Mouse (Mus musculus) liver, embryonic 11.5 days (tissue): ENCODE measurements around the gene Cby1. TPM values are rescaled to one million over a fixed set of nuclear protein-coding genes. Genes with fewer than 3 reads are reported as not detected.

ENCODE experiments used
- ATAC-seq: fragments of 200-750 bp; cut with Nextera tagmentation; replicated peaks from 2 replicates; pipeline ENCODE4 v1.8.0; 2017; ENCODE audit warnings: moderate number of reproducible peaks, mild to moderate bottlenecking, moderate TSS enrichment, moderate library complexity; ENCODE audit not compliant: low FRiP score
- DNase-seq: peaks from one replicate; pipeline ENCODE4 v3.0.0-alpha.2; 2017; ENCODE audit warnings: low spot score
- H3K27ac ChIP-seq: fragments of 300-500 bp; sonication (generic); 2 replicates; pipeline ENCODE4 v1.5.1; 2014; ENCODE audit warnings: mild to moderate bottlenecking, low read depth, low read length, control low read depth
- H3K27me3 ChIP-seq: fragments of 300-500 bp; sonication (generic); replicated peaks from 2 replicates; pipeline ENCODE4 v1.6.1; 2014; ENCODE audit warnings: low read length, mixed read lengths; ENCODE audit not compliant: control insufficient read depth, insufficient read depth
- H3K36me3 ChIP-seq: fragments of 300-500 bp; sonication (generic); 2 replicates; pipeline ENCODE4 v1.6.1; 2014; ENCODE audit warnings: mild to moderate bottlenecking, low read length, moderate library complexity, mixed read lengths; ENCODE audit not compliant: control insufficient read depth, insufficient read depth
- H3K4me1 ChIP-seq: fragments of 300-500 bp; sonication (generic); replicated peaks from 2 replicates; pipeline ENCODE4 v1.6.1; 2014; ENCODE audit warnings: low read length, mixed read lengths; ENCODE audit not compliant: control insufficient read depth, insufficient read depth
- H3K4me2 ChIP-seq: fragments of 300-500 bp; sonication (generic); 2 replicates; pipeline ENCODE4 v1.6.1; 2014; ENCODE audit warnings: mild to moderate bottlenecking, control low read depth, moderate library complexity
- H3K4me3 ChIP-seq: fragments of 300-500 bp; sonication (generic); 2 replicates; pipeline ENCODE4 v1.5.1; 2014; ENCODE audit warnings: low read depth, low read length, control low read depth
- H3K9ac ChIP-seq: fragments of 300-500 bp; sonication (generic); 2 replicates; pipeline ENCODE4 v1.6.1; 2014; ENCODE audit warnings: low read depth, low read length, control low read depth
- H3K9me3 ChIP-seq: fragments of 300-500 bp; sonication (generic); 2 replicates; pipeline ENCODE4 v1.6.1; 2016; ENCODE audit warnings: low read length, inconsistent platforms, mixed read lengths; ENCODE audit not compliant: control insufficient read depth
- WGBS: fragments of 180-500 bp; shearing (Covaris S2); extraction: QIAGEN DNeasy Blood & Tissue Kit; methylation state at CpG from one replicate; pipeline ENCODE4 v1.1.7; 2014; 5-methylcytosine and 5-hydroxymethylcytosine counted together
- polyA plus RNA-seq: library from polyadenylated mRNA; unstranded; fragments of >200 nt; fragmentation: Nextera tagmentation; extraction: Ambion mirVana; gene quantifications from 2 replicates; pipeline ENCODE4 v1.2.1, GENCODE M21; 2014

Gene Cby1
- 32.9 and 34.1 TPM in 2 replicates for polyA plus RNA-seq

DNA sequence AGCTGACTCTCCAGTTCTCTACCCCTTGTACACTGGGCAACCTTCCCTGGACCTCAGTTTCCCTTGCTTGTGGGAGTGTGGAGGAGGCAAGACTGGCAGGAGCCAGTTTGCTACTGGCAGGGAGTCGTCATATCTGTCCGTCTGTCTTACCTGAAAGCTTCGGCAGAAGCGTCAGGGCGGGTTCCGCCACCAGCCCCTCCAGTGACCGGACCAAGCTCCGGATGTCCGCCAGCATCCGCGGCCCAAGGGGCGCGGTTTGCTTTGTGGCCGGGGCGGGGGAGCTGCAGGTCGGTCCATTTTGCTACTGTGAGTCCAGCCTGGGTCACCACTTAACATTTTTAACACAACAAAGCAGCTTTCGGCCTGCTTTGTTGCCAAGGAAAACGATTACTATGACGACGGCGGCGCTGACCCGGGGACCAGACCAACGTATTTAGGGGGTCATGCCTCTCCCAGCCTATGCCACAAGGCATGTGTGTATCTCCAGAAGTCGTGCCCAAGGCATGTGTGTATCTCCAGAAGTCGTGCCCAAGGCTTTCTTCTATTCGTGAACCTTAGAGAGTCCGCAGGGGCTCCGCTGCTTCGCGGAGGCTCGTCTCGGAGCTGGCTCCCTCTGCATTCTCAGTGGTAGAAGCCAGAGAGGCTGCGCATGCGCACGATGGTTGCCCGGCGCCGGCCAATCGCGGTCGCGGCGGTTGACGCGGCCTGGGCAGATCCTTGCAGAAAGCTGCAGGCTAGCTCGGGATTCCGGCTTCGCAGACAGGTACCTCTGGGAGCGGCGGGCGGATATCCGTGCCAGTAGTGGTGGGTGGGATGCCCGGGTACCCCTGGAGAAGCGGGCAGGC lies at the start of gene Cby1, which contains the start of gene Fam227a:
Gene Cby1 (plus strand): TSS at position 669 of the 845 bp plus-strand sequence.
Gene Fam227a (minus strand): TSS at position 426 of the 845 bp plus-strand sequence.
- DNase-seq = peak; percentile 98
- H3K9me3 ChIP-seq = no peaks in the 10 kb centered on the region
- H3K4me3 ChIP-seq = peak within 1 kb of the TSS; percentile 81
- no peaks in the 10 kb centered on the region for H3K36me3 ChIP-seq
- under 1% methylated on average over 55 of the region's 55 CpGs for WGBS
- H3K4me2 ChIP-seq = peak within 1 kb of the TSS; percentile 92
- ATAC-seq = peak; percentile 84
- H3K9ac ChIP-seq = peak within 1 kb of the TSS; percentile 82
- H3K27ac ChIP-seq = peak within 1 kb of the TSS; percentile 87
- peaks cover 4% of the 10 kb centered on the region for H3K4me1 ChIP-seq
- no peaks in the 10 kb centered on the region for H3K27me3 ChIP-seq

DNA sequence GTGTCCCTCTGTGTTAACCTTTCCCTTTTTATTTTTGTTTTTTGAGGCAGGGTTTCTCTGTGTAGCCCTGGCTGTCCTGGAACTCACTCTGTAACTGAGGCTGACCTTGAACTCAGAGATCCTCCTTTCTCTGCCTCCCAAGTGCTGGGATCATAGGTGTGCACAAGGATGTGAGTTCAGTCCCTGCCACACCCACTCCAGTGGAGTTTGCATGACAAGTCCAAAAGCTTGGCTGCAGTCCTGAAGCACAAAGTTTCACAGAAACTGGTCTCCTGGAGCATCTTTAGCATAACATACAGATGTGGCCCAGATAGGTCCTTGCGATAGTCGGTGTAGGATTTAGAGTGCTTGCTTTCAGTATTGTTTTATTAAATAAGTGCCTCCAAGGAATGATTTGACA lies 49.8 kb upstream of the Cby1 start:
- H3K9ac ChIP-seq = no peak overlapping the region
- 89% methylated on average over 2 of the region's 2 CpGs for WGBS
- H3K27ac ChIP-seq = no peak overlapping the region
- no peak overlapping the region for H3K4me2 ChIP-seq
- H3K9me3 ChIP-seq = peaks cover under 1% of the 10 kb centered on the region; the same call in 1 of the 2 replicates
- no peak overlapping the region for H3K4me3 ChIP-seq
- ATAC-seq (no peak), DNase-seq (no peak)
- no peaks in the 10 kb centered on the region for H3K4me1 ChIP-seq
- peaks cover 12% of the 10 kb centered on the region for H3K27me3 ChIP-seq
- H3K36me3 ChIP-seq = no peaks in the 10 kb centered on the region

DNA sequence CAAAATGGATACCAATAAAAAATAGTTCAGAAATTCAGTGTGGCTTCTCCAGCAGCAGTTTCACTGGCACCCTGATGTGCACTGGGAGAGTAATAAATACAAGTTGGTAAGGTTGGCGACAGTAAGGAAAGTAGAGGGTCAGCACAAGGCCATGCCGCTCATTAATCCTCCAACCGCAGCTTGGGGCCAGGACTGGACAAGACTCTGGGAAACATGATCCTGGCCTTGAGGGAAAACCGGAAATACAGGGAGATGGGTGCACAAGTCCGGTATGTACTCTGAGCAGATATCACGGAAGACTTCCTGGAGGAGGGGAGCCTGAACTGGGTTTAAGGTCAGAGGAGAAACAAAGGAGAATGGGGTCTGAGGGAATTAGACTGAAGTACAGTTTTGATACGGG lies 43.5 kb upstream of the Cby1 start:
- H3K9me3 ChIP-seq = no peaks in the 10 kb centered on the region
- no peak for DNase-seq
- H3K36me3 ChIP-seq = no peaks in the 10 kb centered on the region
- no peaks in the 10 kb centered on the region for H3K27me3 ChIP-seq
- no peak overlapping the region for H3K4me2 ChIP-seq
- ATAC-seq = no peak
- no peak overlapping the region for H3K4me3 ChIP-seq
- H3K4me1 ChIP-seq = peaks cover 6% of the 10 kb centered on the region; the same call in 1 of the 2 replicates
- WGBS = 75% methylated on average over 7 of the region's 7 CpGs
- H3K27ac ChIP-seq = no peak overlapping the region
- no peak overlapping the region for H3K9ac ChIP-seq

DNA sequence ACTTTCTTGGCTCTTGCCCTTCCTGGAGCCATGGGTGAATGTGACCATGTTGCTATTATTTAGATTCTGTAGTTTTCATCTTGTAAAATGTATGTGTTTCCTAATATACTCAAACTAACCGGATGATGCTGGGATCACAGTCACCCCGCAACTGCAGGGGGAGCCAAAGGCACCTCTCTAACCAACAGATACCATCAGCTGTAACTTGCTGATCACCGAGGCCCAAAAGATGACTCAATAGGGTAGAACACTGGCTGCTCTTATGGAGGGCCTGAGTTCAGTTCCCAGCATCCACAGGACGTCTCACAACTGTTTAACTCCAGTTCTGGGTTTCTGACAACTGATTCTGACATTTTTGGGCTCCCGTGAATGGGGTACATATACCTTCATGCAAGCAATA lies 42.3 kb upstream of the Cby1 start:
- no peak overlapping the region for H3K27ac ChIP-seq
- H3K4me3 ChIP-seq = no peak overlapping the region
- DNase-seq (no peak), ATAC-seq (no peak)
- 72% methylated on average over 5 of the region's 5 CpGs for WGBS
- peaks cover 6% of the 10 kb centered on the region; the same call in 1 of the 2 replicates for H3K4me1 ChIP-seq
- no peak overlapping the region for H3K9ac ChIP-seq
- H3K27me3 ChIP-seq = no peaks in the 10 kb centered on the region
- no peaks in the 10 kb centered on the region for H3K36me3 ChIP-seq
- H3K4me2 ChIP-seq = no peak overlapping the region
- no peaks in the 10 kb centered on the region for H3K9me3 ChIP-seq

DNA sequence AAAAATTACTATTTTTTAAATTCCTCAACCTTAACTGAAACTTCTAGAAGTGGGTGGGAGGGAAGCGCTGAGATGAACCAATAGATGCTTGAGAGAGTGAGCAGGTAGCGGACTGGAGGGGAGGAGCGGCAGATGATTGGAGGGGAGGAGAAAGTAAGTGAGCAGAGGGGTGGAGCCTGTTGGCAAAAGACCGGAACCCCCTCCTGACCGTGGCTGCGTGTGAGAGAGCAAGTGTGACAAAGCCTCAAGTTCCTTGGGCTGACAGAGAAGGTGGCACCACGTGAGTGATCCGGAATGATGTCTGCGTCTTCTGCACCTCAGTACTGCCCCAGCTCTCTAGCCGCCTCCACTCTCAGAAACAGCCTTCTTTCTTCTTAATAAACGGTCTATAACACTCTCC lies 41.9 kb upstream of the Cby1 start:
- no peaks in the 10 kb centered on the region for H3K9me3 ChIP-seq
- no peak overlapping the region for H3K27ac ChIP-seq
- H3K27me3 ChIP-seq = no peaks in the 10 kb centered on the region
- ATAC-seq (no peak), DNase-seq (no peak)
- no peak overlapping the region for H3K4me3 ChIP-seq
- 68% methylated on average over 11 of the region's 11 CpGs for WGBS
- H3K9ac ChIP-seq = no peak overlapping the region
- H3K4me1 ChIP-seq = peaks cover 6% of the 10 kb centered on the region; the same call in 1 of the 2 replicates
- H3K4me2 ChIP-seq = no peak overlapping the region
- no peaks in the 10 kb centered on the region for H3K36me3 ChIP-seq

DNA sequence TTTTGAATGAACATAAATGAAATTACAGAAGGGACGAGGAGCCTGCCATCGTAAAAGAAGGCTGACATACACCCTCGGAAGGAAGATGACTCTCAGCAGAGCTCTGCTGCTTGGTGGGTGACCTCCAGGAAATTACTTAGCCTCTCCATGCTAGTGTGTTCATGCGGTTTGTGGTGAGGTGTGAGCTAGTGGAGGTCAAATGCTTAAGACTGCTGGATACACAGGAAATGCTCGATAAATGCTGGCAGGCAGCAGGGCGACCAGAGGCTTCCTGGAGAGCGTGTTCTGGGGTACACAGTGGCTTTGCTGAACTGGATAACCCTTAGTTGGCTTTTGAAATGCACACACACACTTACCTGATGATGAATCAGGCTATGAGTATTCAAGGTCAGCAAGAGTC lies 40.5 kb upstream of the Cby1 start:
- Histone ChIP-seq H3K27me3 (no peaks in the 10 kb centered on the region), H3K27ac (no peak overlapping the region), H3K36me3 (no peaks in the 10 kb centered on the region), H3K9ac (no peak overlapping the region), H3K9me3 (no peaks in the 10 kb centered on the region), H3K4me3 (no peak overlapping the region), H3K4me2 (no peak overlapping the region), H3K4me1 (peaks cover 6% of the 10 kb centered on the region; the same call in 1 of the 2 replicates)
- WGBS = 66% methylated on average over 7 of the region's 7 CpGs
- no peak for ATAC-seq
- peak; percentile 30 for DNase-seq

DNA sequence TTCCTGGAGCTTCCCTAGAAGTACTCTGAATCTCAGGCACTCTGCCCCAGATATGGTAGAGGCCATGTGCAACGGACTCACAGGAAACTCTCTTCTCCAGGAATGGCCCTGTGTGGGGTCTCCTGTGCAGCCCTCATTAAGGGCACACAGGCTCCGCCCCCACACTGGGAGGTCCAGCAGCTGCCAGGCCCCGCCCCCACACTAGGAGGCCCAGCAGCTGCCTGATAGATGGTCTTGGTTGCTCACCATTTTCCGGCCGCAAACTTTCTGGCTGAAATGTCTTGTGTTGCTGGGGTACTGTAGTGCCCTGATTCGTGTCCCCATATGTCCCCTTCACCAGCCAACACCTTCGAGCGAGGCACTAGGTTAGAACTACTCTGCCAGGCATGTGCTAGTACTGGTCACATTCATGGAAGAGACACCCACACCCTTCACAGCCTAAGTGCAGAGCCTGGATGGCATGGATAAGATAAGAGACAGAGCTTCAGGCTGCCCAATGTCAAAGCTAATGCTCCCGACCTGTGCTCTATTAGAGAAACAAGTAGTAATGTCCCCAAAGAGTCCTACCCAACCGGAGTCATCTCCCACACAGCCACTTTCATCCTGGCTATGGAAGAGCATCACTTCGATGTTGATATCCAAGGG lies 39.1 kb upstream of the Cby1 start:
- Histone ChIP-seq H3K27ac (no peak overlapping the region), H3K9me3 (no peaks in the 10 kb centered on the region), H3K9ac (no peak overlapping the region), H3K4me2 (peak overlapping the region; percentile 19), H3K36me3 (no peaks in the 10 kb centered on the region), H3K27me3 (no peaks in the 10 kb centered on the region), H3K4me1 (peaks cover 6% of the 10 kb centered on the region; the same call in 1 of the 2 replicates), H3K4me3 (no peak overlapping the region)
- DNase-seq (no peak), ATAC-seq (peak; percentile 74)
- 60% methylated on average over 11 of the region's 11 CpGs for WGBS

DNA sequence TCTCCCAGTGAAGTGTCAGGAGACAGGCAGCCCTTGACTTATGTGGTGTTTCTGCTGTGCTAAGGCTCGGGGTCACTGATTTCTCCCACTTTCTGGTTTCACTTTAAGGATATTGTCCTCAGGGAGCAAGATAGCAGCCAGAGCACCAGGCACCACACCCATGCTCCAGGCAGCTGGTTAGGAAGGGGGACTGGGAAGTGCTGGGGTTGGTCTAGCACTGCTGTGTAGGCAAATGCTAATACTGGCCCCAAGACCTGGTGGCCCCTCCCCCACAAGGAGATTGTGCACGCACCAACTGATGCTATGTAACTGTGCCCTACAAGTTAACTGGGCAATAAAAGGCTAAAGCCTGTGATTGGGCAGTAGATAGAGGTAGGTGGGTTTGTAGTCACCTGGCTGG lies 28.5 kb upstream of the Cby1 start:
- Histone ChIP-seq H3K9me3 (no peaks in the 10 kb centered on the region), H3K27ac (no peak overlapping the region), H3K4me1 (no peaks in the 10 kb centered on the region), H3K9ac (no peak overlapping the region), H3K36me3 (peaks cover 2% of the 10 kb centered on the region; the same call in 1 of the 2 replicates), H3K27me3 (no peaks in the 10 kb centered on the region), H3K4me3 (no peak overlapping the region), H3K4me2 (no peak overlapping the region)
- DNase-seq = no peak
- no peak for ATAC-seq
- 58% methylated on average over 2 of the region's 2 CpGs for WGBS
